Mouse (Mus musculus) CH12.LX (cell line): ENCODE data around the gene Itgam. TPM values are rescaled to one million over a fixed set of nuclear protein-coding genes. Genes with fewer than 3 reads are reported as not detected.
"Not testable (repeated sequence)": the region's sequence is repeated elsewhere in the genome, so short reads cannot be mapped to it uniquely, and the experiment has no call there.

ENCODE experiments used
- DNase-seq: peaks from one replicate; pipeline ENCODE4 v3.0.0-alpha.2; 2013; ENCODE audit errors: extremely low read depth
- H3K27ac ChIP-seq: 2 replicates; pipeline ENCODE4 v1.5.1; 2012; ENCODE audit warnings: low read depth, mild to moderate bottlenecking, control low read depth, moderate library complexity; ENCODE audit not compliant: insufficient read depth
- H3K27me3 ChIP-seq: replicated peaks from 2 replicates; pipeline ENCODE3; 2012; ENCODE audit warnings: inconsistent platforms
- H3K36me3 ChIP-seq, 2 experiments: replicated peaks in 1 of 2; 2 replicates each; pipeline versions ENCODE3 to v1.6.1; 2012; ENCODE audit warnings: inconsistent platforms in 1 of 2, low read length in 1 of 2, mild to moderate bottlenecking in 1 of 2, mixed read lengths in 1 of 2, moderate library complexity in 1 of 2; ENCODE audit not compliant: control insufficient read depth in 1 of 2, insufficient read depth in 1 of 2
- H3K4me1 ChIP-seq, 2 experiments: 2 replicates each; pipeline ENCODE4 v1.6.1; 2012; ENCODE audit warnings: inconsistent platforms in 1 of 2, moderate library complexity in 1 of 2; ENCODE audit not compliant: insufficient read depth in 2 of 2, control insufficient read depth in 1 of 2
- H3K4me2 ChIP-seq: 2 replicates; pipeline ENCODE4 v1.6.1; 2012; ENCODE audit warnings: low read depth, mild to moderate bottlenecking, control low read depth; ENCODE audit not compliant: poor library complexity, insufficient read depth, severe bottlenecking
- H3K4me3 ChIP-seq, 3 experiments: fragments of 150-350 bp in 1 of 3; sonication (generic) in 1 of 3; replicated peaks in 1 of 3; 2 replicates each; pipeline versions ENCODE3 to v1.5.1; 2011 to 2012; ENCODE audit warnings: low read depth in 2 of 3, low read length in 2 of 3, mild to moderate bottlenecking in 2 of 3, moderate library complexity in 2 of 3, control low read depth in 1 of 3, improper control_type of control experiment in 1 of 3, inconsistent platforms in 1 of 3, mixed read lengths in 1 of 3; ENCODE audit not compliant: poor library complexity in 1 of 3
- H3K79me2 ChIP-seq: replicated peaks from 2 replicates; pipeline ENCODE4 v1.6.1; 2012; ENCODE audit warnings: mild to moderate bottlenecking, moderate library complexity; ENCODE audit not compliant: control insufficient read depth, poor library complexity, insufficient read depth, severe bottlenecking; ENCODE audit errors: extremely low read depth
- H3K9ac ChIP-seq: 2 replicates; pipeline ENCODE4 v1.6.1; 2012; ENCODE audit warnings: low read depth, mild to moderate bottlenecking, control low read depth, moderate library complexity; ENCODE audit not compliant: insufficient read depth
- H3K9me3 ChIP-seq: replicated peaks from 2 replicates; pipeline ENCODE3; 2012; ENCODE audit warnings: low read length, inconsistent platforms, mixed read lengths
- BHLHE40 ChIP-seq: IDR thresholded peaks from 2 replicates; pipeline ENCODE4 v1.6.1; 2011; ENCODE audit warnings: mild to moderate bottlenecking, low read depth, low read length, improper control_type of control experiment
- CHD2 ChIP-seq: IDR thresholded peaks from 2 replicates; pipeline ENCODE4 v1.6.1; 2011; ENCODE audit warnings: low read length, improper control_type of control experiment
- CTCF ChIP-seq, 2 experiments: IDR thresholded peaks in 1 of 2; conservative IDR thresholded peaks in 1 of 2; 2 replicates each; pipeline ENCODE4 v1.5.1; 2011 to 2012; ENCODE audit warnings: low read depth in 2 of 2, low read length in 2 of 2, improper control_type of control experiment in 1 of 2, inconsistent platforms in 1 of 2, mild to moderate bottlenecking in 1 of 2, moderate library complexity in 1 of 2
- E2F4 ChIP-seq: IDR thresholded peaks from 2 replicates; pipeline ENCODE4 v1.6.1; 2011; ENCODE audit warnings: low read depth, low read length, improper control_type of control experiment; ENCODE audit not compliant: insufficient replicate concordance
- ELF1 ChIP-seq: IDR thresholded peaks from 2 replicates; pipeline ENCODE4 v1.6.1; 2014; ENCODE audit warnings: low read depth, mild to moderate bottlenecking, inconsistent platforms, low read length, improper control_type of control experiment
- EP300 ChIP-seq: IDR thresholded peaks from 2 replicates; pipeline ENCODE4 v1.6.1; 2011; ENCODE audit warnings: low read length, improper control_type of control experiment
- GABPA ChIP-seq: IDR thresholded peaks from 2 replicates; pipeline ENCODE4 v1.6.1; 2012; ENCODE audit warnings: low read depth, low read length, improper control_type of control experiment, inconsistent platforms; ENCODE audit not compliant: insufficient replicate concordance
- HCFC1 ChIP-seq: IDR thresholded peaks from 2 replicates; pipeline ENCODE4 v1.6.1; 2012; ENCODE audit warnings: low read depth, mild to moderate bottlenecking, inconsistent platforms, low read length, improper control_type of control experiment
- IRF4 ChIP-seq: IDR thresholded peaks from 2 replicates; pipeline ENCODE4 v1.6.1; 2014; ENCODE audit warnings: low read depth, mild to moderate bottlenecking, inconsistent platforms, low read length, improper control_type of control experiment
- JUN ChIP-seq: IDR thresholded peaks from 2 replicates; pipeline ENCODE4 v1.6.1; 2011; ENCODE audit warnings: low read depth, mild to moderate bottlenecking, low read length, improper control_type of control experiment, moderate library complexity; ENCODE audit not compliant: insufficient read depth
- MAFK ChIP-seq: IDR thresholded peaks from 2 replicates; pipeline ENCODE4 v1.6.1; 2011; ENCODE audit warnings: low read length, improper control_type of control experiment; ENCODE audit not compliant: insufficient replicate concordance
- MAX ChIP-seq: IDR thresholded peaks from 2 replicates; pipeline ENCODE4 v1.6.1; 2011; ENCODE audit warnings: low read length, improper control_type of control experiment
- MAZ ChIP-seq: IDR thresholded peaks from 2 replicates; pipeline ENCODE4 v1.6.1; 2012; ENCODE audit warnings: low read depth, mild to moderate bottlenecking, inconsistent platforms, low read length, improper control_type of control experiment, moderate library complexity
- MXI1 ChIP-seq: IDR thresholded peaks from 2 replicates; pipeline ENCODE4 v1.6.1; 2011; ENCODE audit warnings: mild to moderate bottlenecking, low read depth, low read length, improper control_type of control experiment
- MYC ChIP-seq: IDR thresholded peaks from 2 replicates; pipeline ENCODE4 v1.6.1; 2011; ENCODE audit warnings: low read depth, mild to moderate bottlenecking, improper control_type of control experiment, low read length
- NELFE ChIP-seq: IDR thresholded peaks from 2 replicates; pipeline ENCODE4 v1.6.1; 2011; ENCODE audit warnings: low read depth, low read length, improper control_type of control experiment
- PAX5 ChIP-seq: IDR thresholded peaks from 2 replicates; pipeline ENCODE4 v1.6.1; 2012; ENCODE audit warnings: low read length, inconsistent platforms, mixed read lengths
- POLR2A ChIP-seq: IDR thresholded peaks from 2 replicates; pipeline ENCODE4 v1.6.1; 2011; ENCODE audit warnings: low read depth, mild to moderate bottlenecking, improper control_type of control experiment, low read length
- POLR2AphosphoS2 ChIP-seq: IDR thresholded peaks from 2 replicates; pipeline ENCODE4 v1.6.1; 2011; ENCODE audit warnings: low read depth, low read length, improper control_type of control experiment
- RCOR1 ChIP-seq: conservative IDR thresholded peaks from 2 replicates; pipeline ENCODE4 v1.6.1; 2012; ENCODE audit warnings: low read depth, mild to moderate bottlenecking, inconsistent platforms, low read length, improper control_type of control experiment
- SMC3 ChIP-seq: IDR thresholded peaks from 2 replicates; pipeline ENCODE4 v1.6.1; 2011; ENCODE audit warnings: low read depth, low read length, improper control_type of control experiment
- TBP ChIP-seq: conservative IDR thresholded peaks from 2 replicates; pipeline ENCODE4 v1.6.1; 2011; ENCODE audit warnings: low read depth, low read length, improper control_type of control experiment
- TCF12 ChIP-seq: IDR thresholded peaks from 2 replicates; pipeline ENCODE4 v1.6.1; 2014; ENCODE audit warnings: low read depth, mild to moderate bottlenecking, inconsistent platforms, low read length, improper control_type of control experiment
- USF2 ChIP-seq: conservative IDR thresholded peaks from 2 replicates; pipeline ENCODE4 v1.6.1; 2011; ENCODE audit warnings: low read depth, low read length, improper control_type of control experiment
- dilution Hi-C: fragments of 300-500 bp; cut with MboI; formaldehyde crosslinking; loops from 2 replicates; pipeline ENCODE4 v1.14.3; 2020; ENCODE audit warnings: low sequenced_read_pairs; ENCODE audit not compliant: extremely low pct_unique_long_range_greater_than_20kb, extremely low pct_ligation_motif_present
- in situ Hi-C: fragments of 300-500 bp; cut with MboI; formaldehyde crosslinking; loops from 3 replicates; pipeline ENCODE4 v1.14.3; 2019; ENCODE audit warnings: low sequenced_read_pairs, low pct_ligation_motif_present, low pct_unique_long_range_greater_than_20kb, mixed read lengths
- polyA plus RNA-seq: library from polyadenylated mRNA; unstranded; fragments of >175 nt; gene quantifications from 2 replicates; pipeline ENCODE4 v1.2.1, GENCODE M21; 2012; ENCODE audit warnings: low read depth; ENCODE audit not compliant: insufficient read length
- total RNA-seq, 2 experiments: library from RNA; depleted of rRNA; stranded (reverse); fragments of 300-350 nt in 1 of 2; fragments of >200 nt in 1 of 2; gene quantifications; 2 replicates each; pipeline ENCODE4 v1.2.3; 2012 to 2014

Gene Itgam
- total and polyA plus RNA-seq, 3 experiments: 0.13 to 1.1 (median 0.48) TPM

- no peaks in the 10 kb centered on the region for H3K36me3 ChIP-seq
- TF ChIP-seq GABPA: no peak
- TF ChIP-seq EP300: no peak
- no peak for TF ChIP-seq TBP
- TF ChIP-seq IRF4: no peak
- no peak for TF ChIP-seq ELF1
- no peak for TF ChIP-seq PAX5
- no peak for TF ChIP-seq MYC
- TF ChIP-seq POLR2A: no peak
- TF ChIP-seq MAX: no peak
- no peak for TF ChIP-seq E2F4
- TF ChIP-seq CTCF (conservative IDR thresholded peaks at IDR 0.05 in 1 of 2, IDR thresholded peaks at IDR 0.05 in 1 of 2; ENCODE audit: low read depth in 2 of 2, low read length in 2 of 2): no peak
- no peak for TF ChIP-seq MAZ
- no peak for TF ChIP-seq POLR2AphosphoS2
- no peak for TF ChIP-seq TCF12
- TF ChIP-seq JUN: no peak
- TF ChIP-seq MAFK: no peak
- no peak for TF ChIP-seq SMC3
- no peak for TF ChIP-seq RCOR1
- TF ChIP-seq BHLHE40: no peak
- no peak overlapping the region for H3K4me2 ChIP-seq
- H3K4me1 ChIP-seq: no peaks in the 10 kb centered on the region
- no peak for DNase-seq
- no peak overlapping the region for H3K27ac ChIP-seq
- H3K27me3 ChIP-seq: peaks cover 2% of the 10 kb centered on the region
- H3K79me2 ChIP-seq: no peaks in the 10 kb centered on the region
- H3K9ac ChIP-seq: no peak overlapping the region
- no peaks in the 10 kb centered on the region for H3K9me3 ChIP-seq
- dilution Hi-C loops (no loop called here), in situ Hi-C loops (no loop called here)
- H3K4me3 ChIP-seq: no peak overlapping the region
Observed at GRCm38 (mm10) chr7:128032989-128033293, 29.5 kb upstream of the Itgam start.

- no peak overlapping the region for H3K9ac ChIP-seq
- peaks cover 2% of the 10 kb centered on the region for H3K27me3 ChIP-seq
- dilution Hi-C loops: no loop called here
- H3K4me3 ChIP-seq: no peak overlapping the region
- H3K4me2 ChIP-seq: no peak overlapping the region
- no peaks in the 10 kb centered on the region for H3K4me1 ChIP-seq
- TF ChIP-seq NELFE: no peak
- no peak for TF ChIP-seq POLR2AphosphoS2
- TF ChIP-seq IRF4: no peak
- TF ChIP-seq HCFC1: no peak
- TF ChIP-seq MXI1: no peak
- TF ChIP-seq CHD2: no peak
- no peak for TF ChIP-seq USF2
- H3K27ac ChIP-seq: no peak overlapping the region
- H3K79me2 ChIP-seq: no peaks in the 10 kb centered on the region
- H3K9me3 ChIP-seq: no peaks in the 10 kb centered on the region
- H3K36me3 ChIP-seq: no peaks in the 10 kb centered on the region
- DNase-seq: no peak
- in situ Hi-C loops: no loop called here
Observed at GRCm38 (mm10) chr7:128033616-128034015, 28.8 kb upstream of the Itgam start.

- H3K27ac ChIP-seq, H3K9me3 ChIP-seq, in situ Hi-C loops, H3K4me3 ChIP-seq, H3K4me1 ChIP-seq, H3K36me3 ChIP-seq, DNase-seq, H3K27me3 ChIP-seq, H3K79me2 ChIP-seq, dilution Hi-C loops, H3K9ac ChIP-seq, H3K4me2 ChIP-seq: not testable (repeated sequence)
Observed at GRCm38 (mm10) chr7:128042161-128042820, 20.1 kb upstream of the Itgam start.
